8 mouse cellular contexts compared by ENCODE assay signal in the genomic region with DNA sequence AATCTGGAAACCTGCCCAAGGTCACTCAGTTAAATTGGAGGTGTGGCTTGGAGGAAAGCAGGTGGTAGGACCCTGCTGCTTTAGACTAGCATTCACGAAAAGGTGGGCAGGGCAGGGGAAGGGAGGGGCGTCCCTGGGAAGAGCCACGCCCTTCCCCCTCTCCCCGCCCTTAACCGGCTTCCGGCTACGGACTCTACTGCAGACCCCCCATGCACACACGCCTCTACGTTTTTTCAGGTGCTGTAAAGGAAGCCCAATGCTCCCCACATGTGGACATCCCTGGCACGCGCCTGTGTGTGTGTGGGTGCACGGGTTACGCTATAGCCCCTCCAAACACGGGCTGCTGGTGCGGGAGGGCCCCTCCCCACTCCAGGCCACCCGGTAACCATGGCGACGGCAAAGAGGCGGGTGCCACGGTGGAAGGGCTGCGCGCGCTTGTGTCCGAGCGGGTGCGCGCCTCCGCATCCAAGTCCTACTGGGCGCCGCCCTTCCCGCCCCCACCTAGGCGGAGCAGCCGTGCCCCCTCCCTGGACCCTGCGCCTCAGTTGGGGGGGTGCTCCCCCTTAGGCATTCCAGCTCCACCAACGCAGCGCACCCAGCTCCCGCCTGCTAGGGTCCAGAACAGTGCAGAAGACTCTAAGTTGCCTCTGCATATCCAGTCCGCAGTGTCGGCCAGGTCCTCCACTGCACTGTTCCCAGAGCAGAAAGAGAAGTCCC. TPM values are rescaled to one million over a fixed set of nuclear protein-coding genes. Genes with fewer than 3 reads are reported as not detected.
DNase-seq lines count a peak whose midpoint lies in the region; ATAC-seq and TF ChIP-seq lines count a peak whose summit lies in the region.

No protein-coding gene starts in this region.

- H3K9me3 ChIP-seq in hindbrain, postnatal 0 days (ENCODE audit: low read length) = no peaks in the 10 kb centered on the region

- H3K27me3 ChIP-seq in cerebellum, adult 2 months (ENCODE audit: control insufficient read depth, insufficient read depth, low read length) = no peaks in the 10 kb centered on the region
- H3K27me3 ChIP-seq in hindbrain, postnatal 0 days (ENCODE audit: insufficient read depth, low read length) = no peaks in the 10 kb centered on the region

- TF ChIP-seq POLR2A in cerebellum, adult 2 months (IDR thresholded peaks at IDR 0.05; ENCODE audit: borderline replicate concordance, insufficient read depth, low read length) = no peak

- intact Hi-C loops in left cerebral cortex, adult 2 months (cut with DNase I) = loop anchor here (2.0 kb wide), 1 partner anchor 30 kb away; the partner anchor contains the start of gene Ptprf

- H3K4me2 ChIP-seq in hindbrain, postnatal 0 days (ENCODE audit: low read depth, low read length) = peak overlapping the region; percentile 82

- 1% methylated on average over 39 of the region's 39 CpGs for WGBS in cerebellum, adult 2 months
- WGBS in hindbrain, postnatal 0 days = 1% methylated on average over 37 of the region's 39 CpGs

- peak overlapping the region; percentile 56 for H3K9ac ChIP-seq in hindbrain, postnatal 0 days (replicated peaks; ENCODE audit: low read length)

- DNase-seq in gastrocnemius, postnatal 10 days = peak; percentile 66
- no peak for DNase-seq in gastrocnemius, adult 8-10 months (ENCODE audit: low spot score in 2 of 2)
- peak; percentile 66 to 69 for DNase-seq in cerebellum, adult 2 months
- peak; percentile 65 for DNase-seq in forelimb bud, embryonic 11.5 days (ENCODE audit: low read depth, low spot score)
- peak; percentile 88 for DNase-seq in hindbrain, postnatal 0 days (ENCODE audit: low spot score)
- peak; percentile 70 to 71 for DNase-seq in left cerebral cortex, adult 2 months (ENCODE audit: extremely low spot score in 1 of 2, low spot score in 2 of 2)
- DNase-seq in lung, postnatal 4 days = peak; percentile 73 to 84
- DNase-seq in right cerebral cortex, postnatal 14 days = peak; percentile 73

- peaks cover 7% of the 10 kb centered on the region for H3K36me3 ChIP-seq in hindbrain, postnatal 0 days (ENCODE audit: insufficient read depth, low read length)

- no peak for TF ChIP-seq CTCF in cerebellum, adult 2 months (IDR thresholded peaks at IDR 0.05; ENCODE audit: borderline replicate concordance, insufficient read depth, low read depth, low read length)
- no peak for TF ChIP-seq CTCF in hindbrain, postnatal 0 days (IDR thresholded peaks at IDR 0.05; ENCODE audit: low read depth)
- no peak for TF ChIP-seq CTCF in left cerebral cortex, adult 2 months (IDR thresholded peaks at IDR 0.05)

- peak; percentile 76 for ATAC-seq in hindbrain, postnatal 0 days

- peaks cover 10% of the 10 kb centered on the region for H3K4me1 ChIP-seq in cerebellum, adult 2 months (ENCODE audit: control insufficient read depth, insufficient read depth, low read length)
- peaks cover 38% of the 10 kb centered on the region for H3K4me1 ChIP-seq in hindbrain, postnatal 0 days (ENCODE audit: insufficient read depth, low read length)

- peak overlapping the region; percentile 75 for H3K4me3 ChIP-seq in cerebellum, adult 2 months (replicated peaks; ENCODE audit: insufficient read depth, low read depth, low read length)
- H3K4me3 ChIP-seq in hindbrain, postnatal 0 days (ENCODE audit: low read length) = peak overlapping the region; percentile 44
- H3K4me3 ChIP-seq in left cerebral cortex, adult 2 months = peak overlapping the region; percentile 50

- H3K27ac ChIP-seq in cerebellum, adult 2 months (ENCODE audit: insufficient read depth, low read length) = no peak overlapping the region
- H3K27ac ChIP-seq in hindbrain, postnatal 0 days = peak overlapping the region; percentile 76
- H3K27ac ChIP-seq in left cerebral cortex, adult 2 months = 0 out of 2 replicates have a peak overlapping the region, but pooled peaks have one; percentile 5

RNA-seq across cellular contexts. Expression of gene Ptprf, which starts 30.5 kb away (rescaled TPM):
- 10 to 100 TPM; 15.9 to 21.0 TPM for total RNA-seq in gastrocnemius, postnatal 10 days (2021)
- 1 to 10 TPM in 3 of 4 experiments, under 1 TPM in 1; 0.63 to 2.1 (median 1.3) TPM for total RNA-seq in gastrocnemius, adult 8-10 months (2022)
- polyA plus RNA-seq in cerebellum, adult 2 months (2012; rRNA removed) = 24.5 and 26.9 TPM in 2 replicates
- 178 and 196 TPM in 2 replicates for total RNA-seq in hindbrain, postnatal 0 days (2014; rRNA removed)
- 39.2 and 44.4 TPM in 2 replicates for polyA plus RNA-seq in hindbrain, postnatal 0 days (2015; fragmentation: Nextera tagmentation; extraction: Ambion mirVana)
- total RNA-seq in left cerebral cortex, adult 2 months (2021) = 100 to 1,000 TPM; 118 to 119 TPM

Comparison
In these comparisons a context has a peak if more than half of its experiments do, and no peak if none do; other contexts are left out.
1. DNase-seq: peak in gastrocnemius, postnatal 10 days (single experiment), cerebellum, adult 2 months (2 of 2), forelimb bud, embryonic 11.5 days (single experiment), hindbrain, postnatal 0 days (single experiment), left cerebral cortex, adult 2 months (2 of 2), lung, postnatal 4 days (2 of 2) and right cerebral cortex, postnatal 14 days (single experiment); none in gastrocnemius, adult 8-10 months (0 of 2).
2. RNA of gene Ptprf, which starts 30.5 kb away (total RNA-seq): 178 to 196 TPM in hindbrain, postnatal 0 days, 118 to 119 TPM in left cerebral cortex, adult 2 months and 15.9 to 21.0 TPM in gastrocnemius, postnatal 10 days; 0.63 to 2.1 TPM in gastrocnemius, adult 8-10 months; every median in the first group is over 4 times any median in the second.
3. Peak in every context shown above with its lines, with median percentiles within 50 percentile points of each other: H3K4me3 ChIP-seq.